Mouse (Mus musculus) spleen, adult 2 months (tissue): ENCODE data around the gene Brca2.

ENCODE experiments used
- CTCF ChIP-seq: fragments of 200-500 bp; IDR thresholded peaks from 2 replicates; pipeline ENCODE4 v1.5.1; 2011; ENCODE audit warnings: mild to moderate bottlenecking, inconsistent platforms; ENCODE audit not compliant: insufficient read depth, insufficient read length, insufficient replicate concordance; ENCODE audit errors: extremely low read depth
- POLR2A ChIP-seq: fragments of 200-500 bp; IDR thresholded peaks from 2 replicates; pipeline ENCODE4 v1.6.1; 2011; ENCODE audit warnings: low read depth, low read length, inconsistent platforms

GRCm38 (mm10) chr5:150564426-150564825, 42.0 kb downstream of the Brca2 start:
- TF ChIP-seq POLR2A (no peak), CTCF (no peak)
